Mouse (Mus musculus) CH12.LX (cell line): ENCODE measurements around the gene Dmrtc2. TPM values are rescaled to one million over a fixed set of nuclear protein-coding genes. Genes with fewer than 3 reads are reported as not detected.

Source experiments
- DNase-seq: peaks from one replicate; pipeline ENCODE4 v3.0.0-alpha.2; 2013; ENCODE audit errors: extremely low read depth
- H3K27ac ChIP-seq: 2 replicates; pipeline ENCODE4 v1.5.1; 2012; ENCODE audit warnings: low read depth, mild to moderate bottlenecking, control low read depth, moderate library complexity; ENCODE audit not compliant: insufficient read depth
- H3K27me3 ChIP-seq: replicated peaks from 2 replicates; pipeline ENCODE3; 2012; ENCODE audit warnings: inconsistent platforms
- H3K36me3 ChIP-seq, 2 experiments: replicated peaks in 1 of 2; 2 replicates each; pipeline versions ENCODE3 to v1.6.1; 2012; ENCODE audit warnings: inconsistent platforms in 1 of 2, low read length in 1 of 2, mild to moderate bottlenecking in 1 of 2, mixed read lengths in 1 of 2, moderate library complexity in 1 of 2; ENCODE audit not compliant: control insufficient read depth in 1 of 2, insufficient read depth in 1 of 2
- H3K4me1 ChIP-seq, 2 experiments: 2 replicates each; pipeline ENCODE4 v1.6.1; 2012; ENCODE audit warnings: inconsistent platforms in 1 of 2, moderate library complexity in 1 of 2; ENCODE audit not compliant: insufficient read depth in 2 of 2, control insufficient read depth in 1 of 2
- H3K4me2 ChIP-seq: 2 replicates; pipeline ENCODE4 v1.6.1; 2012; ENCODE audit warnings: low read depth, mild to moderate bottlenecking, control low read depth; ENCODE audit not compliant: poor library complexity, insufficient read depth, severe bottlenecking
- H3K4me3 ChIP-seq, 3 experiments: fragments of 150-350 bp in 1 of 3; sonication (generic) in 1 of 3; replicated peaks in 1 of 3; 2 replicates each; pipeline versions ENCODE3 to v1.5.1; 2011 to 2012; ENCODE audit warnings: low read depth in 2 of 3, low read length in 2 of 3, mild to moderate bottlenecking in 2 of 3, moderate library complexity in 2 of 3, control low read depth in 1 of 3, improper control_type of control experiment in 1 of 3, inconsistent platforms in 1 of 3, mixed read lengths in 1 of 3; ENCODE audit not compliant: poor library complexity in 1 of 3
- H3K79me2 ChIP-seq: replicated peaks from 2 replicates; pipeline ENCODE4 v1.6.1; 2012; ENCODE audit warnings: mild to moderate bottlenecking, moderate library complexity; ENCODE audit not compliant: control insufficient read depth, poor library complexity, insufficient read depth, severe bottlenecking; ENCODE audit errors: extremely low read depth
- H3K9ac ChIP-seq: 2 replicates; pipeline ENCODE4 v1.6.1; 2012; ENCODE audit warnings: low read depth, mild to moderate bottlenecking, control low read depth, moderate library complexity; ENCODE audit not compliant: insufficient read depth
- H3K9me3 ChIP-seq: replicated peaks from 2 replicates; pipeline ENCODE3; 2012; ENCODE audit warnings: low read length, inconsistent platforms, mixed read lengths
- BHLHE40 ChIP-seq: IDR thresholded peaks from 2 replicates; pipeline ENCODE4 v1.6.1; 2011; ENCODE audit warnings: mild to moderate bottlenecking, low read depth, low read length, improper control_type of control experiment
- CHD1 ChIP-seq: IDR thresholded peaks from 2 replicates; pipeline ENCODE4 v1.6.1; 2012; ENCODE audit warnings: low read depth, low read length, improper control_type of control experiment, inconsistent platforms
- CHD2 ChIP-seq: IDR thresholded peaks from 2 replicates; pipeline ENCODE4 v1.6.1; 2011; ENCODE audit warnings: low read length, improper control_type of control experiment
- CTCF ChIP-seq, 2 experiments: IDR thresholded peaks in 1 of 2; conservative IDR thresholded peaks in 1 of 2; 2 replicates each; pipeline ENCODE4 v1.5.1; 2011 to 2012; ENCODE audit warnings: low read depth in 2 of 2, low read length in 2 of 2, improper control_type of control experiment in 1 of 2, inconsistent platforms in 1 of 2, mild to moderate bottlenecking in 1 of 2, moderate library complexity in 1 of 2
- E2F4 ChIP-seq: IDR thresholded peaks from 2 replicates; pipeline ENCODE4 v1.6.1; 2011; ENCODE audit warnings: low read depth, low read length, improper control_type of control experiment; ENCODE audit not compliant: insufficient replicate concordance
- ELF1 ChIP-seq: IDR thresholded peaks from 2 replicates; pipeline ENCODE4 v1.6.1; 2014; ENCODE audit warnings: low read depth, mild to moderate bottlenecking, inconsistent platforms, low read length, improper control_type of control experiment
- EP300 ChIP-seq: IDR thresholded peaks from 2 replicates; pipeline ENCODE4 v1.6.1; 2011; ENCODE audit warnings: low read length, improper control_type of control experiment
- ETS1 ChIP-seq: conservative IDR thresholded peaks from 2 replicates; pipeline ENCODE4 v1.6.1; 2012; ENCODE audit warnings: low read depth, mild to moderate bottlenecking, inconsistent platforms, low read length, improper control_type of control experiment, moderate library complexity
- GABPA ChIP-seq: IDR thresholded peaks from 2 replicates; pipeline ENCODE4 v1.6.1; 2012; ENCODE audit warnings: low read depth, low read length, improper control_type of control experiment, inconsistent platforms; ENCODE audit not compliant: insufficient replicate concordance
- HCFC1 ChIP-seq: IDR thresholded peaks from 2 replicates; pipeline ENCODE4 v1.6.1; 2012; ENCODE audit warnings: low read depth, mild to moderate bottlenecking, inconsistent platforms, low read length, improper control_type of control experiment
- IRF4 ChIP-seq: IDR thresholded peaks from 2 replicates; pipeline ENCODE4 v1.6.1; 2014; ENCODE audit warnings: low read depth, mild to moderate bottlenecking, inconsistent platforms, low read length, improper control_type of control experiment
- JUN ChIP-seq: IDR thresholded peaks from 2 replicates; pipeline ENCODE4 v1.6.1; 2011; ENCODE audit warnings: low read depth, mild to moderate bottlenecking, low read length, improper control_type of control experiment, moderate library complexity; ENCODE audit not compliant: insufficient read depth
- JUND ChIP-seq: conservative IDR thresholded peaks from 2 replicates; pipeline ENCODE4 v1.6.1; 2011; ENCODE audit warnings: low read depth, low read length, improper control_type of control experiment
- KAT2A ChIP-seq: IDR thresholded peaks from 2 replicates; pipeline ENCODE4 v1.6.1; 2012; ENCODE audit warnings: low read length, improper control_type of control experiment, inconsistent platforms; ENCODE audit not compliant: insufficient replicate concordance
- MAFK ChIP-seq: IDR thresholded peaks from 2 replicates; pipeline ENCODE4 v1.6.1; 2011; ENCODE audit warnings: low read length, improper control_type of control experiment; ENCODE audit not compliant: insufficient replicate concordance
- MAX ChIP-seq: IDR thresholded peaks from 2 replicates; pipeline ENCODE4 v1.6.1; 2011; ENCODE audit warnings: low read length, improper control_type of control experiment
- MAZ ChIP-seq: IDR thresholded peaks from 2 replicates; pipeline ENCODE4 v1.6.1; 2012; ENCODE audit warnings: low read depth, mild to moderate bottlenecking, inconsistent platforms, low read length, improper control_type of control experiment, moderate library complexity
- MEF2A ChIP-seq: IDR thresholded peaks from 2 replicates; pipeline ENCODE4 v1.6.1; 2014; ENCODE audit warnings: low read depth, mild to moderate bottlenecking, inconsistent platforms, low read length, improper control_type of control experiment, borderline replicate concordance
- MXI1 ChIP-seq: IDR thresholded peaks from 2 replicates; pipeline ENCODE4 v1.6.1; 2011; ENCODE audit warnings: mild to moderate bottlenecking, low read depth, low read length, improper control_type of control experiment
- MYC ChIP-seq: IDR thresholded peaks from 2 replicates; pipeline ENCODE4 v1.6.1; 2011; ENCODE audit warnings: low read depth, mild to moderate bottlenecking, improper control_type of control experiment, low read length
- NELFE ChIP-seq: IDR thresholded peaks from 2 replicates; pipeline ENCODE4 v1.6.1; 2011; ENCODE audit warnings: low read depth, low read length, improper control_type of control experiment
- NRF1 ChIP-seq: IDR thresholded peaks from 2 replicates; pipeline ENCODE4 v1.6.1; 2014; ENCODE audit warnings: low read depth, mild to moderate bottlenecking, inconsistent platforms, low read length, improper control_type of control experiment, moderate library complexity
- PAX5 ChIP-seq: IDR thresholded peaks from 2 replicates; pipeline ENCODE4 v1.6.1; 2012; ENCODE audit warnings: low read length, inconsistent platforms, mixed read lengths
- POLR2A ChIP-seq: IDR thresholded peaks from 2 replicates; pipeline ENCODE4 v1.6.1; 2011; ENCODE audit warnings: low read depth, mild to moderate bottlenecking, improper control_type of control experiment, low read length
- POLR2AphosphoS2 ChIP-seq: IDR thresholded peaks from 2 replicates; pipeline ENCODE4 v1.6.1; 2011; ENCODE audit warnings: low read depth, low read length, improper control_type of control experiment
- RAD21 ChIP-seq: IDR thresholded peaks from 2 replicates; pipeline ENCODE4 v1.6.1; 2011; ENCODE audit warnings: low read depth, mild to moderate bottlenecking, low read length, improper control_type of control experiment, moderate library complexity
- RCOR1 ChIP-seq: conservative IDR thresholded peaks from 2 replicates; pipeline ENCODE4 v1.6.1; 2012; ENCODE audit warnings: low read depth, mild to moderate bottlenecking, inconsistent platforms, low read length, improper control_type of control experiment
- SIN3A ChIP-seq: IDR thresholded peaks from 2 replicates; pipeline ENCODE4 v1.6.1; 2012; ENCODE audit warnings: low read length, improper control_type of control experiment, inconsistent platforms
- SMC3 ChIP-seq: IDR thresholded peaks from 2 replicates; pipeline ENCODE4 v1.6.1; 2011; ENCODE audit warnings: low read depth, low read length, improper control_type of control experiment
- TBP ChIP-seq: conservative IDR thresholded peaks from 2 replicates; pipeline ENCODE4 v1.6.1; 2011; ENCODE audit warnings: low read depth, low read length, improper control_type of control experiment
- TCF12 ChIP-seq: IDR thresholded peaks from 2 replicates; pipeline ENCODE4 v1.6.1; 2014; ENCODE audit warnings: low read depth, mild to moderate bottlenecking, inconsistent platforms, low read length, improper control_type of control experiment
- UBTF ChIP-seq: IDR thresholded peaks from 2 replicates; pipeline ENCODE4 v1.6.1; 2012; ENCODE audit warnings: low read depth, mild to moderate bottlenecking, inconsistent platforms, low read length, improper control_type of control experiment, moderate library complexity
- USF1 ChIP-seq: IDR thresholded peaks from 2 replicates; pipeline ENCODE4 v1.6.1; 2014; ENCODE audit warnings: low read depth, mild to moderate bottlenecking, inconsistent platforms, low read length, improper control_type of control experiment
- USF2 ChIP-seq: conservative IDR thresholded peaks from 2 replicates; pipeline ENCODE4 v1.6.1; 2011; ENCODE audit warnings: low read depth, low read length, improper control_type of control experiment
- ZC3H11A ChIP-seq: IDR thresholded peaks from 2 replicates; pipeline ENCODE4 v1.6.1; 2012; ENCODE audit warnings: low read depth, mild to moderate bottlenecking, inconsistent platforms, low read length, improper control_type of control experiment
- ZKSCAN1 ChIP-seq: IDR thresholded peaks from 2 replicates; pipeline ENCODE4 v1.6.1; 2012; ENCODE audit warnings: low read depth, inconsistent platforms, low read length, improper control_type of control experiment, borderline replicate concordance
- ZMIZ1 ChIP-seq: IDR thresholded peaks from 2 replicates; pipeline ENCODE4 v1.6.1; 2012; ENCODE audit warnings: low read depth, mild to moderate bottlenecking, inconsistent platforms, low read length, improper control_type of control experiment
- ZNF384 ChIP-seq: IDR thresholded peaks from 2 replicates; pipeline ENCODE4 v1.6.1; 2012; ENCODE audit warnings: low read depth, low read length, improper control_type of control experiment, inconsistent platforms
- dilution Hi-C: fragments of 300-500 bp; cut with MboI; formaldehyde crosslinking; loops from 2 replicates; pipeline ENCODE4 v1.14.3; 2020; ENCODE audit warnings: low sequenced_read_pairs; ENCODE audit not compliant: extremely low pct_unique_long_range_greater_than_20kb, extremely low pct_ligation_motif_present
- in situ Hi-C: fragments of 300-500 bp; cut with MboI; formaldehyde crosslinking; loops from 3 replicates; pipeline ENCODE4 v1.14.3; 2019; ENCODE audit warnings: low sequenced_read_pairs, low pct_ligation_motif_present, low pct_unique_long_range_greater_than_20kb, mixed read lengths
- polyA plus RNA-seq: library from polyadenylated mRNA; unstranded; fragments of >175 nt; gene quantifications from 2 replicates; pipeline ENCODE4 v1.2.1, GENCODE M21; 2012; ENCODE audit warnings: low read depth; ENCODE audit not compliant: insufficient read length
- total RNA-seq, 2 experiments: library from RNA; depleted of rRNA; stranded (reverse); fragments of 300-350 nt in 1 of 2; fragments of >200 nt in 1 of 2; gene quantifications; 2 replicates each; pipeline ENCODE4 v1.2.3; 2012 to 2014

Gene Dmrtc2
- total and polyA plus RNA-seq, 3 experiments = not detected

DNA sequence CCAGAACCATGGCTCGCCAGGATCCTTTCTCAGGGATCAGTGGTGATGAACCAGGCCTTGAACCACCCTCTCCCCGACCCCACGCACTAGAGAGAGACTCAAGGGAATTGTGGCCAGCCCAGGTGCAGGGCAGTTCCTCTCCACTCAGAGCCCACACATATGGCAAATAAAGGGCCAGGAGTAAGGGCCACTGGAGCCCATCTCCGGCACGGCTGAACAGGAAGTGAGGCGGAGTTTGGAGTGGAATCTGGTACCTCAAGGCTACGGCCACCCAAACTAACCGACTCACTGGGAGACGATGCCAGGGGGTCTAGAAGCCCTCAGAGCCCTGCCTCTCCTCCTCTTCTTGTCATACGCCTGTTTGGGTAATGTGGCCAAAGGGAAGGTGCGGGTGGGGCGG, 27.4 kb downstream of the Dmrtc2 start, which contains the start of gene Cd79a:
TSS of gene Cd79a (plus strand) at position 158 of the 400 bp plus-strand sequence.
- peaks cover 14 to 60% of the 10 kb centered on the region in 2 experiments for H3K4me1 ChIP-seq
- H3K79me2 ChIP-seq = peaks cover 12% of the 10 kb centered on the region
- dilution Hi-C loops = no loop called here
- peaks cover 16 to 27% of the 10 kb centered on the region in 2 experiments for H3K36me3 ChIP-seq
- H3K27ac ChIP-seq = peak within 1 kb of the TSS; percentile 82
- DNase-seq = peak; percentile 94
- peaks cover 4% of the 10 kb centered on the region for H3K9me3 ChIP-seq
- H3K27me3 ChIP-seq = no peaks in the 10 kb centered on the region
- no peak for TF ChIP-seq ZNF384
- no peak; the same call in 1 of the 2 replicates for TF ChIP-seq MYC
- peak; percentile 79 for TF ChIP-seq ELF1
- 0 out of 2 replicates have a peak, but pooled peaks have one; percentile 65 for TF ChIP-seq RCOR1
- TF ChIP-seq ZMIZ1 = peak; percentile 44; the same call in 1 of the 2 replicates
- TF ChIP-seq TCF12 = peak; percentile 96
- 0 out of 2 replicates have a peak, but pooled peaks have one; percentile 26 for TF ChIP-seq TBP
- peak; percentile 81 for TF ChIP-seq MAZ
- TF ChIP-seq JUND = no peak
- no peak for TF ChIP-seq USF2
- TF ChIP-seq EP300 = peak; percentile 88
- no peak for TF ChIP-seq E2F4
- TF ChIP-seq MAX = peak; percentile 56; the same call in 1 of the 2 replicates
- peak; percentile 70; the same call in 1 of the 2 replicates for TF ChIP-seq MEF2A
- no peak for TF ChIP-seq ZKSCAN1
- no peak for TF ChIP-seq ZC3H11A
- TF ChIP-seq CHD1 = no peak
- TF ChIP-seq GABPA = no peak
- TF ChIP-seq HCFC1 = peak; percentile 39
- TF ChIP-seq MXI1 = peak; percentile 52; the same call in 1 of the 2 replicates
- TF ChIP-seq POLR2AphosphoS2 = peak; percentile 54; the same call in 1 of the 2 replicates
- no peak for TF ChIP-seq SMC3
- no peak for TF ChIP-seq CTCF (conservative IDR thresholded peaks at IDR 0.05 in 1 of 2, IDR thresholded peaks at IDR 0.05 in 1 of 2; ENCODE audit: low read depth in 2 of 2, low read length in 2 of 2)
- peak; percentile 58 for TF ChIP-seq BHLHE40
- TF ChIP-seq USF1 = no peak
- no peak for TF ChIP-seq NRF1
- no peak; the same call in 1 of the 2 replicates for TF ChIP-seq RAD21
- peak; percentile 68 for TF ChIP-seq SIN3A
- 0 out of 2 replicates have a peak, but pooled peaks have one; percentile 62 for TF ChIP-seq KAT2A
- no peak for TF ChIP-seq JUN
- TF ChIP-seq POLR2A = peak; percentile 72
- no peak for TF ChIP-seq PAX5
- peak; percentile 60 for TF ChIP-seq IRF4
- TF ChIP-seq MAFK = no peak
- TF ChIP-seq ETS1 = peak; percentile 78
- TF ChIP-seq UBTF = no peak
- TF ChIP-seq NELFE = peak; percentile 86
- TF ChIP-seq CHD2 = peak; percentile 70
- TF ChIP-seq, all 38 proteins: peak for 20
- in situ Hi-C loops = no loop called here
- Histone ChIP-seq H3K4me2 (peak within 1 kb of the TSS; percentile 64), H3K9ac (peak within 1 kb of the TSS; percentile 73), H3K4me3 (peak within 1 kb of the TSS; percentile 64 to 97 (median 77))
